ENCODE assay signal across 8 mouse cellular contexts in genomic region chr19:5117494-5118383, GRCm38 (mm10). TPM values are rescaled to one million over a fixed set of nuclear protein-coding genes. Genes with fewer than 3 reads are reported as not detected.
DNase-seq lines count a peak whose midpoint lies in the region; ATAC-seq and TF ChIP-seq lines count a peak whose summit lies in the region.

No protein-coding gene starts in this region.

- H3K27me3 ChIP-seq in embryonic facial prominence, embryonic 13.5 days: no peaks in the 10 kb centered on the region
- no peaks in the 10 kb centered on the region for H3K27me3 ChIP-seq in limb, embryonic 15.5 days
- no peaks in the 10 kb centered on the region for H3K27me3 ChIP-seq in midbrain, postnatal 0 days (ENCODE audit: insufficient read depth, low read length)

- H3K36me3 ChIP-seq in embryonic facial prominence, embryonic 13.5 days: peaks cover 26% of the 10 kb centered on the region
- H3K36me3 ChIP-seq in limb, embryonic 15.5 days: peaks cover 11% of the 10 kb centered on the region
- H3K36me3 ChIP-seq in midbrain, postnatal 0 days (ENCODE audit: insufficient read depth, low read length): peaks cover 10% of the 10 kb centered on the region

- TF ChIP-seq CTCF in midbrain, postnatal 0 days (IDR thresholded peaks at IDR 0.05): peak; percentile 91

- under 1% methylated on average over 83 of the region's 83 CpGs for WGBS in embryonic facial prominence, embryonic 13.5 days
- under 1% methylated on average over 78 of the region's 83 CpGs for WGBS in limb, embryonic 15.5 days
- WGBS in midbrain, postnatal 0 days: 0% methylated on average over 61 of the region's 83 CpGs

- H3K9ac ChIP-seq in embryonic facial prominence, embryonic 13.5 days: peak overlapping the region; percentile 87
- H3K9ac ChIP-seq in limb, embryonic 15.5 days: peak overlapping the region; percentile 74
- H3K9ac ChIP-seq in midbrain, postnatal 0 days (replicated peaks; ENCODE audit: low read length, poor library complexity, severe bottlenecking): peak overlapping the region; percentile 99

- H3K9me3 ChIP-seq in embryonic facial prominence, embryonic 13.5 days: no peaks in the 10 kb centered on the region
- no peaks in the 10 kb centered on the region for H3K9me3 ChIP-seq in limb, embryonic 15.5 days
- no peaks in the 10 kb centered on the region for H3K9me3 ChIP-seq in midbrain, postnatal 0 days (ENCODE audit: low read length)

- DNase-seq in 3T3-L1 (ENCODE audit: low read depth, low spot score): peak; percentile 90
- DNase-seq in adrenal gland, postnatal 25 days: peak; percentile 90
- peak; percentile 81 for DNase-seq in heart, adult 8-10 months (ENCODE audit: low spot score)
- peak; percentile 88 to 89 for DNase-seq in kidney, adult 8-10 months
- DNase-seq in midbrain, postnatal 0 days (ENCODE audit: low spot score): peak; percentile 93
- peak; percentile 61 to 78 for DNase-seq in spleen, postnatal 14 days (ENCODE audit: low spot score in 2 of 2)

- H3K4me1 ChIP-seq in embryonic facial prominence, embryonic 13.5 days: peaks cover 18% of the 10 kb centered on the region
- peaks cover 20% of the 10 kb centered on the region for H3K4me1 ChIP-seq in limb, embryonic 15.5 days
- H3K4me1 ChIP-seq in midbrain, postnatal 0 days (ENCODE audit: insufficient read depth, low read length): peaks cover 5% of the 10 kb centered on the region; the same call in 1 of the 2 replicates

- ATAC-seq in embryonic facial prominence, embryonic 13.5 days (ENCODE audit: insufficient number of reproducible peaks, insufficient read depth, low FRiP score, low TSS enrichment, low read depth): peak; percentile 86
- ATAC-seq in limb, embryonic 15.5 days (ENCODE audit: insufficient number of reproducible peaks, low FRiP score, low TSS enrichment, low read depth): peak; percentile 85
- peak; percentile 88 for ATAC-seq in midbrain, postnatal 0 days (ENCODE audit: low FRiP score)

- H3K4me2 ChIP-seq in embryonic facial prominence, embryonic 13.5 days: peak overlapping the region; percentile 88
- peak overlapping the region; percentile 89 for H3K4me2 ChIP-seq in limb, embryonic 15.5 days
- peak overlapping the region; percentile 84 for H3K4me2 ChIP-seq in midbrain, postnatal 0 days (ENCODE audit: low read depth, low read length, poor library complexity, severe bottlenecking)

- peak overlapping the region; percentile 78 for H3K4me3 ChIP-seq in embryonic facial prominence, embryonic 13.5 days
- peak overlapping the region; percentile 88 for H3K4me3 ChIP-seq in limb, embryonic 15.5 days
- peak overlapping the region; percentile 77 for H3K4me3 ChIP-seq in midbrain, postnatal 0 days (ENCODE audit: low read depth, low read length)

- peak overlapping the region; percentile 93 for H3K27ac ChIP-seq in embryonic facial prominence, embryonic 13.5 days
- peak overlapping the region; percentile 96 for H3K27ac ChIP-seq in limb, embryonic 15.5 days
- peak overlapping the region; percentile 91 for H3K27ac ChIP-seq in midbrain, postnatal 0 days (ENCODE audit: low read depth, low read length)

RNA-seq across cellular contexts. Expression of gene Klc2, which starts 0.6 kb away (rescaled TPM):
- total RNA-seq in adrenal gland, postnatal 25 days (2021): 47.3 and 54.2 TPM in 2 replicates
- 20.7 and 30.4 TPM in 2 replicates for polyA plus RNA-seq in embryonic facial prominence, embryonic 13.5 days (2015; fragmentation: Nextera tagmentation; extraction: Ambion mirVana)
- 10 to 100 TPM; 52.1 to 60.3 (median 58.6) TPM for total RNA-seq in heart, adult 8-10 months (2022)
- 13.0 and 16.9 TPM in 2 replicates for polyA plus RNA-seq in limb, embryonic 15.5 days (2015; fragmentation: Nextera tagmentation; extraction: Ambion mirVana)
- total RNA-seq in midbrain, postnatal 0 days (2014; rRNA removed): 187 and 201 TPM in 2 replicates
- polyA plus RNA-seq in midbrain, postnatal 0 days (2015; fragmentation: Nextera tagmentation; extraction: Ambion mirVana): 65.7 and 67.9 TPM in 2 replicates

RNA-seq across cellular contexts. Expression of gene Rab1b, which starts 10.9 kb away (rescaled TPM):
- 165 and 186 TPM in 2 replicates for total RNA-seq in adrenal gland, postnatal 25 days (2021)
- 234 and 262 TPM in 2 replicates for polyA plus RNA-seq in embryonic facial prominence, embryonic 13.5 days (2015; fragmentation: Nextera tagmentation; extraction: Ambion mirVana)
- total RNA-seq in heart, adult 8-10 months (2022): 100 to 1,000 TPM; 185 to 214 (median 210) TPM
- polyA plus RNA-seq in limb, embryonic 15.5 days (2015; fragmentation: Nextera tagmentation; extraction: Ambion mirVana): 239 and 270 TPM in 2 replicates
- 192 and 242 TPM in 2 replicates for total RNA-seq in midbrain, postnatal 0 days (2014; rRNA removed)
- 204 and 227 TPM in 2 replicates for polyA plus RNA-seq in midbrain, postnatal 0 days (2015; fragmentation: Nextera tagmentation; extraction: Ambion mirVana)

RNA-seq across cellular contexts. Expression of gene Cnih2, which starts 19.4 kb away (rescaled TPM):
- total RNA-seq in adrenal gland, postnatal 25 days (2021): 1.1 and 2.7 TPM in 2 replicates
- 50.6 and 60.1 TPM in 2 replicates for polyA plus RNA-seq in embryonic facial prominence, embryonic 13.5 days (2015; fragmentation: Nextera tagmentation; extraction: Ambion mirVana)
- under 1 TPM in 2 of 4 experiments, not detected in 2; 0.19 to 0.27 TPM for total RNA-seq in heart, adult 8-10 months (2022)
- polyA plus RNA-seq in limb, embryonic 15.5 days (2015; fragmentation: Nextera tagmentation; extraction: Ambion mirVana): 17.6 and 26.3 TPM in 2 replicates
- total RNA-seq in midbrain, postnatal 0 days (2014; rRNA removed): 677 and 753 TPM in 2 replicates
- 547 and 553 TPM in 2 replicates for polyA plus RNA-seq in midbrain, postnatal 0 days (2015; fragmentation: Nextera tagmentation; extraction: Ambion mirVana)

RNA-seq across cellular contexts. Expression of gene Yif1a, which starts 29.4 kb away (rescaled TPM):
- total RNA-seq in adrenal gland, postnatal 25 days (2021): 62.7 and 68.2 TPM in 2 replicates
- 72.4 and 87.2 TPM in 2 replicates for polyA plus RNA-seq in embryonic facial prominence, embryonic 13.5 days (2015; fragmentation: Nextera tagmentation; extraction: Ambion mirVana)
- total RNA-seq in heart, adult 8-10 months (2022): 100 to 1,000 TPM; 104 to 113 (median 111) TPM
- 126 and 140 TPM in 2 replicates for polyA plus RNA-seq in limb, embryonic 15.5 days (2015; fragmentation: Nextera tagmentation; extraction: Ambion mirVana)
- 40.4 and 53.9 TPM in 2 replicates for total RNA-seq in midbrain, postnatal 0 days (2014; rRNA removed)
- polyA plus RNA-seq in midbrain, postnatal 0 days (2015; fragmentation: Nextera tagmentation; extraction: Ambion mirVana): 38.8 and 49.9 TPM in 2 replicates

RNA-seq across cellular contexts. Expression of gene Tmem151a, which starts 32.4 kb away (rescaled TPM):
- total RNA-seq in adrenal gland, postnatal 25 days (2021): 1.3 and 1.4 TPM in 2 replicates
- 2.6 and 4.6 TPM in 2 replicates for polyA plus RNA-seq in embryonic facial prominence, embryonic 13.5 days (2015; fragmentation: Nextera tagmentation; extraction: Ambion mirVana)
- total RNA-seq in heart, adult 8-10 months (2022): 1 to 10 TPM; 2.1 to 3.9 (median 3.2) TPM
- polyA plus RNA-seq in limb, embryonic 15.5 days (2015; fragmentation: Nextera tagmentation; extraction: Ambion mirVana): 1.0 and 2.2 TPM in 2 replicates
- 54.0 and 64.0 TPM in 2 replicates for total RNA-seq in midbrain, postnatal 0 days (2014; rRNA removed)
- polyA plus RNA-seq in midbrain, postnatal 0 days (2015; fragmentation: Nextera tagmentation; extraction: Ambion mirVana): 64.2 and 72.0 TPM in 2 replicates

Comparison
In these comparisons a context has a peak if more than half of its experiments do, and no peak if none do; other contexts are left out.
1. Peak in every context shown above with its lines: DNase-seq, ATAC-seq, H3K4me3 ChIP-seq and H3K27ac ChIP-seq.
2. RNA of gene Cnih2, which starts 19.4 kb away (total RNA-seq): 677 to 753 TPM in midbrain, postnatal 0 days; 1.1 to 2.7 TPM in adrenal gland, postnatal 25 days and 0.19 to 0.27 TPM in heart, adult 8-10 months; every median in the first group is over 100 times any median in the second.